Mouse (Mus musculus): Measurements from ENCODE around the gene Mmp17.

The Mmp17 gene

DNA sequence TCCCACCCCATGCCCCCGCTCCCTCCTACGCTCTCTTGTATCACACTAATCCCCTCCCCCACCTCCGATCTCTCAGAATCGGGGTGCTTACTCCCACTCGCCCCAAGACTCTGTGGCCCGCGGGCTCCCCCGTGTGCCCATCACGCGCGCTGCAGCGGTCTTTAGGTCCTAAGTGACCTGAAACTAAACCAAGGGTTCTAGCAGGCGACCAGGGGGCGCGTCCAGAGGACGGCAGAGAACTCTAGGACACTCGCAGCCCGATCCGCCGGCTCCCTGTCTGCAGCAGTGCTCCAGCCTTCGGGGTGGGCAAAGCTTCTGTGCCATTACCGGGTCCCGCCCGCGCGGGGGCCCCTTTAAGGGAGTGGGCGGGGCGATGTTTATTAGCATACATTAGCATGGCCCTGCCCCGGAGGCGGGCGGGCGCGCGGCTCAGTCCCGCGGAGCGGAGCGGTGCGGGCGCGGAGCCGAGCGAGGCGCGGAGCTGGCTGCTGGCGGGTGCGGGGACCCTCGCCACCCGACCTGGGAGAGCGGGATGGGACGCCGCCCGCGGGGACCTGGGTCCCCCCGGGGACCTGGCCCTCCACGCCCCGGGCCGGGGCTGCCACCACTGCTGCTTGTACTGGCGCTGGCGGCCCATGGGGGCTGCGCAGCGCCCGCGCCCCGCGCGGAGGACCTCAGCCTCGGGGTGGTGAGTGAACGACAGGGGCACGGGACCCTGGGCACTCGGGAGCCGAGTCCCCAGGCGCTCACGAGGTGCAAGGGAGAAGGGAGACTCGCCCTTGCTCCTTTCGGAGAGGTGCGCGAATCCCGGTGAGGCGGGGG is at the start of gene Mmp17:
TSS of gene Mmp17 (plus strand) at position 409 of the 822 bp plus-strand sequence.
- in situ Hi-C loops (cut with MseI, MboI): loop anchor here (10.0 kb wide), 4 partner anchors 199 to 529 kb away; no protein-coding TSS in a partner anchor

GRCm38 (mm10) chr5:129534500-129534899 is 49.5 kb upstream of the Mmp17 start:
- in situ Hi-C loops (cut with MseI, MboI): no loop called here

DNA sequence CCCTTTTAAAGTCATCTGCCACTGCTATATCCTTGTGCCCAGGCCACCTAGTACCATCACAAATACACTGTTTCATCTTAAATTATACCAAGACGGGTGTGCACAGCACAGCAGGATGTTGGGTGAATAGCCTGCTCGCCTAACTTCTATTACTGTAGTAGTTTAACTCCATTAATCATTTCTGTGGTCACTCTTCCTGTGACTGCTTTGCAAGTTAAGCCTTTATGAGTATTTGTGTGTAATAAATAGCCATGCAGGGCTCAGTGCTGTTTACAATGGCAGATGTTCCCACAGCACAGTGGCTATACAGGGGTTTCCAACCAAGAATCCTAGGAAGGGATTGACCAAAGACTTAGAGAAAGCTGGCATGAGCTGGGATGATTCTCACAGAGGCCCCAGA is 48.9 kb upstream of the Mmp17 start:
- in situ Hi-C loops (cut with MseI, MboI): no loop called here

- in situ Hi-C loops (cut with MseI, MboI): no loop called here
These were observed 48.5 kb upstream of the Mmp17 start for GRCm38 (mm10) chr5:129535431-129535830.

GRCm38 (mm10) chr5:129538826-129539225 is 45.1 kb upstream of the Mmp17 start:
- in situ Hi-C loops (cut with MseI, MboI): no loop called here

- in situ Hi-C loops (cut with MseI, MboI): no loop called here
These were observed 41.7 kb upstream of the Mmp17 start for GRCm38 (mm10) chr5:129542236-129542635.

GRCm38 (mm10) chr5:129545787-129546186 is 38.2 kb upstream of the Mmp17 start:
- in situ Hi-C loops (cut with MseI, MboI): no loop called here

- in situ Hi-C loops (cut with MseI, MboI): no loop called here
These were observed 34.3 kb upstream of the Mmp17 start for GRCm38 (mm10) chr5:129549716-129550115.

DNA sequence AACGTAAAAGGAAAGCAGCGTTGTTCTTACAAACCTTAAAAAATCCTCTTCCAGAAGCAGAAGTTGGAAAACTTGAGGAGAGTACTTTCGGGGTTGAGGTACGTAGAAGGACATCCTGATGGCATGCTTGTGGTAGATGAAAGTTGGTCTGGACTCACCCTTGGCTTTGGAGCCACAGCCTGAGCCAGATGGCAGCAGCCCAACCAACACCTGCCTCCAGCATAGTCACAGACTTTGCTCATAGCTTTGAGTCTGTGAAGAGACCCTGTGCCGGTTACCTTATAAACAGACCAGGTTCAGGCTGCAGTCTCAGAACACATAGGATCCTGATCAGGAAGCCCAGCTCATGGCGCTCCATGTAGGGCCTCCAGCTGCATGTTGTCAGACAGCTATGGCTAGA is 33.2 kb upstream of the Mmp17 start:
- in situ Hi-C loops (cut with MseI, MboI): no loop called here

GRCm38 (mm10) chr5:129551991-129552390 is 32.0 kb upstream of the Mmp17 start:
- in situ Hi-C loops (cut with MseI, MboI): no loop called here

DNA sequence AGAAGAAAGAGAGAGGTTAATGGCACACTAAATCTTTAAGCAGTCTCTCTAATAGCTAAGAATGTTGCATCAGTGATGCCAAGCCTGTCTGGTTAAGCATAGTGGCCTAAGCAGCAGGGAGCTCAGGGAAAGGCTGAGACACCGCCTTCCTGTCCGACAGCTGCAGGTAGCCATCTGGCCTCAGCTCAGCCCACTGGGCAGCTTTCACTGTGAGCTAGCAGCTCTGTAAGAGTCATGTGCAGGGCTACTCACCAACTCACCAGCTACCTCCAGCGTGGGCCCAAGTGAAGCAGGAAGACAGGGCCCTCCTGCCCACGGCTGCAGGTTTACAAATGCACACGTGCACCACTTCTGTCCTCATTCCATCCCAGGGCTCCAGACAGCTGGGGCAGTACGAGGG is 30.3 kb upstream of the Mmp17 start:
- in situ Hi-C loops (cut with MseI, MboI): no loop called here

GRCm38 (mm10) chr5:129558591-129558990 is 25.4 kb upstream of the Mmp17 start:
- in situ Hi-C loops (cut with MseI, MboI): no loop called here

DNA sequence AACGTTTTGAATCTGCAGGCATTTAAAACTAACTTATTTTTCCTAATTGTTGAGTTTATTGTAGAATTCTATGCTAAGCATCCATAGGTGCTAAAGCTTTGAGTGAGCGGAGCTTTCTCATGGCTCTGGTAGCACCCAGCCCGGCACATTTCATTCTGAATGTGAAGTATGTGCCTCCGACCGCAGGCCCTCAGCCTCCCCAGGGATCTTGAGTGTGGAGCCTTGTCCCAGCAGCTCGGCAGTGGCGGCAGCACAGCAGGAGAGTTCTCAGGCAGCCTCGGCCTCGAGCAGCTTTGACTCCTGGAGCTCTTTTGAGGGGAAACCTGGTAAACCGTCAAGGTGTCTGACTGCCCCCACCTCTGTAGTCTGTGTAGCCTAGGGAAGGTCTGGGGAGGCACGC is 24.7 kb upstream of the Mmp17 start:
- in situ Hi-C loops (cut with MseI, MboI): no loop called here

DNA sequence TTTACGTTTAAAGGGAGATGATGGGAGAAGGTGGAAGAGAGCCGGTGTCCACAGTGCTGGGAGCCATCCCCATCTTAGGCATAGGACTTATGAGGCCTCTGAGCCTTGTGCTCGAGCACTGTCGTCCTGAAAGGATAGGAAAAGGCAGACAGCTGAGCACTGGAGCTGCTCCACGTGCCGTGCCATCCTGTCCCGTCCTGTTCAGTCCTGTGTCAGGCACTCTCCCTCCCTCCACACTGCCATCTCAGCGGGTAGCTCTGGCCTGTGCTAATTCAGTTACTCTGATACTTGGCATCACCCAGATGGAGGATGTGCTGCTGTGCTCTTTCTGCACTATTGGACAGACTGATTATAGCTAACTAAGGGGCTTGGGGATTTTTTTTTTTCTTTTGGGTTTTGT is 21.6 kb upstream of the Mmp17 start:
- in situ Hi-C loops (cut with MseI, MboI): no loop called here

DNA sequence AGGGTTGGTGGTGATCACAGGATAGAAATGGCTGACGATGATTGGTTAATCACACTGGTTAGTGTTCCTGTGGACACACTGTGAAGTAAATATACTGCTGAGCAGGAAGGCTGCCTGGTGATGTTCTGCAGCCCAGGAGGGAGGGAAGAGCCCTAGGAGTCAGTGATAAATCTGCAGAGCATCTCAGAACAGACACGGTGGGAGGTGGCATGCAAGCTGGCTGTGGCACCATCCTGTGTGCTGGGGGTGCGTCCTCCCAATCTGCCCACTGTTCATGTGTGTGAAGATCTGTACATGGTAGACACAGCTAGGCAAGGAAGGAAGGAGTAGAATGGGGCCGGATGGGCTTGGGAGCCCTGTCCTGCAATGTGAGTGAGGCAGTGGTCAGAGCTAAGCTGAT is 15.4 kb upstream of the Mmp17 start:
- in situ Hi-C loops (cut with MseI, MboI): no loop called here

DNA sequence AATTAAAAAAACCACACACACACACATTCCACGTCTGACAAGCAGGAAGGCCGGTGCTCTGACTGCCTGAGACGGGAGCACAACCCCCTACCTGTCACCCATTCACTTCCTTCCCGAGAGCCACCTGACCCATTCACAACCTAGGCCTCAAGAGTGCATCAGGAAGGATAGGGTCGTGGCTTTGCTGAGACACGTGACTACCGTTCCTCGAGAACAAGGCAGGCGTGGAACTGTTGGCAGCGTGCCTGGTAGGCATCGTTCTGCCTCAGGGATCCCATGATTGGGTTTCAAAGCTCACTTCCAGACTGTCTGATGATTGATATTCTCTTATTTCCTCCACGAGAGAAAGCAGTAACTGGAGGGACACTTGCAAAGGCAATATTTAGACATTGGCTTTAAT is 5.8 kb upstream of the Mmp17 start:
- in situ Hi-C loops (cut with MseI, MboI): no loop called here

DNA sequence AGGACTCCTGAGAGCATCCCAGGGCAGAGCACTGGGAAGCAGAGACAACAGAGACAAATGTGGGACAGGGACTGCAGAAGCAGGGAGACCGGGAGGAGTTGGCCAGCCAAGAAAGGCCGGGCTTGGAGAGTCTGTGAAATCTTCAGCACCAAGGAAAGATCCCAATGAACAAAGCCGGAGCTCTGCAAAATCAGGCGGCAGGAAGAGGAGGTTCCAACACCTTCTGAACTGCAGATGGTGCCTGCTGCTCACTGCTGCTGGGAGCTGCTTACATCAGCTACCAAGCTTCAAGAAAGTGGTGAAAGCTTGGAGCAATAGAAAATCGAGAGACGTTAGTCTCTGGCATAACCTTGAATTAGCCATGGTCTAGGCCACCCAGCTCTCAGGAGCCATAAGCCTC is 3.9 kb upstream of the Mmp17 start:
- in situ Hi-C loops (cut with MseI, MboI): loop anchor here (10.0 kb wide), 4 partner anchors 195 to 525 kb away; no protein-coding TSS in a partner anchor

DNA sequence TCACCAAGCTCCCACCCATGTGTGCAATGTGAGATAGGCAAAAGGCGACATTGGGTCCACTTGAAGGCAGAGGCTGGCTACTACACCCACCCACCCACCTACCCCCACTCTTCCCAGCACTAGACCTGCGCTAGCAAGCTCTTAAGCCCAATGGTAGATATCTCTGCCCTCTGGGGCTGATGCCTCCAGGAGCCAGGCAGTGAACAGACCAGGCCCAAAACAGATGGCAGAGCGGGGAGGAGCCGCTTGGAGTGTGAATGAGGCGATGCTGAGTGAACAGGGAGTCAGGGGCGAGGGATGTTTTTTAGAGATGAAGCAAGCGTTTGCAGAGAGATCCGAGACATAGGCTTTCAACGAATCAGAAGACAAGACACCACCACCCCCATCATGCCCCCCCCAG is 3.4 kb upstream of the Mmp17 start:
- in situ Hi-C loops (cut with MseI, MboI): loop anchor here (10.0 kb wide), 4 partner anchors 196 to 526 kb away; no protein-coding TSS in a partner anchor

DNA sequence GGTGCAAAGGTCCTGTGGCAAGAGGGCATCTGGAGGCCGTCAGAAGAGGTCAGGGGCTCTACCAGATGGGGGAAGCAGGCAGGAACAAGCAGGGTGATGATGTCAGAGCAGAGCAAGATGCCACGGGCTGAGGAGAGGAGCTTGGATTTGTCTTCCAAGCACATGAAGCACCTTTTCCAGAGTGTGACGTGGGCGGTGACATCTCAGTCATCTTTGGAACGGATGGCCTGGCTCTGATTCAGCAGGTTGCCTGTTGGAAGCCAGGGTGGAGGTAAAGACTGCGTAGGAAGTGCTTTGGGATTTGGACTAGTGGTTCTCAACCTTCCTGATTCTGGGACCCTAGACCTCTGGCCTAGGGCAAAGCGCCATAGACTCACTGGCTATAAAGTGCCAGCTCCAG is 3.0 kb upstream of the Mmp17 start:
- in situ Hi-C loops (cut with MseI, MboI): loop anchor here (10.0 kb wide), 4 partner anchors 196 to 526 kb away; no protein-coding TSS in a partner anchor

DNA sequence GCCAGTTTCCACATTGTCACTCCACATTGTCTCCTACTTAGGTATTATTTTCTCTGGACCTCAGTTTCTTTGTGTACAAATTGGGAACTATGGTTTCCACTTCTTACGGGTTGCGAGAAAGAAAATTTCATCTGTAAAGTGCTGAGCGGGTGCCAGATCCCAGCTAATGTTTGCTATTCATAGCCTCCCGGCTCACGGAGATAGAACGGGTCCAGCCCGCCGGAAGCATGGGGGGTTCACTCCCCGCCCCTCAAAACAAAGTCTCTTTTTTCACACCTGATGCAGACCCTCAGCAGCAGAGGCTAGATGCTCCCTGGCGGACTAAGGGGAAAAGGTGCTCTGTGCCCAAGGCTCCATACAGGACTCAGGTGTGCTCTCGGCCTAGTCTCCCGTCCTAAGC is 638 bp upstream of the Mmp17 start:
- in situ Hi-C loops (cut with MseI, MboI): loop anchor here (10.0 kb wide), 4 partner anchors 199 to 529 kb away; no protein-coding TSS in a partner anchor

DNA sequence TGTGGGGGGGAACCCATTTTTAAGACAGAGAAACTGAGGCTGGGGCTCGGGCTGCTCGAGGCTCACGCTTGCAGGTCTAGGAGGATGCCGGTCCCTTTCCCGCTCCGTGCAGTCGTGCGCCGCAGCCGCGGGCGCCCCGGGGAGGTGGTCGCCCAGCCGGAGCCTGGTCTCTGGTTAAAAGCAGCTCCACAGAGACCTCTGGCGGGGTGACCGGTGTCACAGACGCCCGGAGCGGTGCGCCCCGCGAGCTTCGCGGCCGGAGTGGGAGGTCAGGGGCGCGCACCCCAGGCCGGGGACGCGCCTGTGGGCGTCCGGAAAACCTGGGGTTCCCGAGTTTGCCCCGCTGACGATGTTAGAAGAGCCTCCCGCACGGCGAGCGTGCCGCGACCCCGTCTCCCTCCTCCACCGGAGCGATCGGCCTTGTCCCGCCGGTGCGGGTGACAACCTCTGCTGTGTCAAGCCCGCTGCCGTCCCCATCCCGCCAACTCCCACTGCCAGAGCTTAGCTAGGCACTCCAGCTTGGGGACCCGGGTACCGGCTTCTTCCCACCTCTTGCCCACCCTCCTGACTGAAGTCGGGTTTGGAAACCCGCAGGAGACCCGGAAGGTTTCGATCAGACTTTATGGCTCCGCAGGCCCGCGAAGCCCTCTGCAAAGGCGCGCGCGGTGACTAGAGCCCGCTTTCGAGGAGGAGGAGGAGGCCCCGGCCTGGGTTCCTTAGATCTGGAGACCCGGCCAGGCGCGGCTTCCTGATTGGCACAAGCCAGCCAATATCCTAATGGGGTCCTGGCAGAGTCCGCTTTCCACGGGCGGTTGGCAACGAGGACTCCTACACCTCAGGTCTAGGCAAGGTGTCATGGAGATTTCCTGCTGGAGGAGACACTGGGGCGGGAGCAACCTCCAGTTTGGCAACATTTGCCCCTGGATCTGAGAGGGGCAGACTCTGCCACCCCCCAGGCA is 893 bp downstream of the Mmp17 start:
- in situ Hi-C loops (cut with MseI, MboI): loop anchor here (5.0 to 10.0 kb wide), 5 partner anchors 200 to 530 kb away; no protein-coding TSS in a partner anchor

GRCm38 (mm10) chr5:129586016-129586415 is 2.0 kb downstream of the Mmp17 start:
- in situ Hi-C loops (cut with MseI, MboI): loop anchor here (5.0 to 10.0 kb wide), 5 partner anchors 201 to 531 kb away; no protein-coding TSS in a partner anchor
